Mouse (Mus musculus) stomach, postnatal 0 days (tissue): Measurements from ENCODE around the gene Crym. TPM values are rescaled to one million over a fixed set of nuclear protein-coding genes. Genes with fewer than 3 reads are reported as not detected.
A peak's percentile ranks its signal among the peaks of the same experiment; 100 is the strongest.

ENCODE experiments used
- ATAC-seq: fragments of 200-750 bp; cut with Nextera tagmentation; 2 replicates; pipeline ENCODE4 v1.8.0; 2017; ENCODE audit not compliant: low FRiP score, low TSS enrichment
- DNase-seq: peaks from one replicate; pipeline ENCODE4 v3.0.0-alpha.2; 2016; ENCODE audit warnings: low spot score
- H3K27ac ChIP-seq: fragments of 300-500 bp; sonication (generic); replicated peaks from 2 replicates; pipeline ENCODE4 v1.5.1; 2014; ENCODE audit warnings: mild to moderate bottlenecking, control low read depth
- H3K27me3 ChIP-seq: fragments of 300-500 bp; sonication (generic); 2 replicates; pipeline ENCODE4 v1.6.1; 2014; ENCODE audit warnings: low read length; ENCODE audit not compliant: control insufficient read depth, insufficient read depth
- H3K36me3 ChIP-seq: fragments of 300-500 bp; sonication (generic); 2 replicates; pipeline ENCODE4 v1.6.1; 2014; ENCODE audit warnings: low read length, mixed read lengths; ENCODE audit not compliant: control insufficient read depth, insufficient read depth
- H3K4me1 ChIP-seq: fragments of 300-500 bp; sonication (generic); replicated peaks from 2 replicates; pipeline ENCODE4 v1.6.1; 2014; ENCODE audit warnings: antibody characterized with exemption; ENCODE audit not compliant: control insufficient read depth, insufficient read depth
- H3K4me2 ChIP-seq: fragments of 300-500 bp; sonication (generic); replicated peaks from 2 replicates; pipeline ENCODE4 v1.6.1; 2014; ENCODE audit warnings: low read depth, mild to moderate bottlenecking, control low read depth, moderate library complexity
- H3K4me3 ChIP-seq: fragments of 300-500 bp; sonication (generic); 2 replicates; pipeline ENCODE4 v1.5.1; 2014; ENCODE audit warnings: low read depth, low read length, control low read depth
- H3K9ac ChIP-seq: fragments of 300-500 bp; sonication (generic); 2 replicates; pipeline ENCODE4 v1.6.1; 2014; ENCODE audit warnings: mild to moderate bottlenecking, low read length, control low read depth, mixed read lengths
- H3K9me3 ChIP-seq: fragments of 300-500 bp; sonication (generic); 2 replicates; pipeline ENCODE4 v1.6.1; 2016; ENCODE audit warnings: low read length; ENCODE audit not compliant: control insufficient read depth
- CTCF ChIP-seq: IDR thresholded peaks from 2 replicates; pipeline ENCODE4 v1.5.1; 2016; ENCODE audit warnings: antibody characterized with exemption, low read depth, mild to moderate bottlenecking, moderate library complexity
- EP300 ChIP-seq: optimal IDR thresholded peaks from 2 replicates; pipeline ENCODE3; 2016; ENCODE audit warnings: antibody characterized with exemption
- WGBS: fragments of 180-500 bp; shearing (Covaris S2); extraction: QIAGEN DNeasy Blood & Tissue Kit; methylation state at CpG from one replicate; pipeline ENCODE4 v1.1.7; 2014; 5-methylcytosine and 5-hydroxymethylcytosine counted together
- polyA plus RNA-seq: library from polyadenylated mRNA; unstranded; fragments of >200 nt; fragmentation: Nextera tagmentation; extraction: Ambion mirVana; gene quantifications from 2 replicates; pipeline ENCODE4 v1.2.1, GENCODE M21; 2015

The Crym gene
- polyA plus RNA-seq, 1 experiment from 2014 or later, result 5.0 TPM

DNA sequence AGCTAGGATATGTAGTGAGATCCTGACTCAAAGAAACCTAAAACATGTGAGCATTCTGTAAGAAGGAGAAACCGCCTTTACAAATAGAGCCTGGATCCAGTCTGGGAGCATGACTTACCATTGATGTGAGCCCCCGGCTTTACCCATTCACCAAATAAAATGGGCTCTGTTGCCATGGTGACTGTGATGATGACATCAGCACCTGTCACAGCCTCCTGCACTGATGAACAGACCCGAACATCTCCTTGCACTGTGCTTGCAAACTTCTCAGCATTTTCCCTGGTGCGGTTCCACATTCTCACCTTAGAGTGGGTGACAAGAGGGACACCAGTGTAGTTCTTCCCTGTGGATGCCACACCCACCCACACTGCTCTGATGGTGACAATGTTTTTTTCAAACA is 6.7 kb downstream of the Crym start:
- no peak for ATAC-seq
- TF ChIP-seq EP300, result no peak
- TF ChIP-seq CTCF, result no peak

DNA sequence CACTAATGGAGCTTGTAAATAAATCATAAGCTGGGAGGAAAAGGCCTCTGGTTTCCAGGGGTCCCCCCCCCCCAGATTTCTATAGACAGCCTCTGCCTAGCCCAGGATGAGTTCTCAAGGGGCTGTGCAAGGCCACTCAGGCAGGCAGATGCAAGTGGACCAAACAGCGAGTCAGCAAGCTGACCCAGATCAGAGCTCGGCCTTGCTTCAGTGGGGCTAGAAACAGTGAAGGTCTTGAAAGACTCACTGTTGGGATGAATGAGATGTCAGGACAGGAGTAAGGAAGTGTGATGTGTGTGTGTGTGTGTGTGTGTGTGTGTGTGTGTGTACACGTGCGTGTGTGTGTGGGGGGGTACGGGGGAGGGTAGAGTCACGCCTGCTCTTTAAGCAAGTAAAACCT is 9.1 kb downstream of the Crym start:
- WGBS, result 66% methylated on average over 6 of the region's 6 CpGs
- Histone ChIP-seq H3K4me3 (no peak overlapping the region), H3K4me2 (no peak overlapping the region), H3K36me3 (no peaks in the 10 kb centered on the region), H3K9me3 (no peaks in the 10 kb centered on the region), H3K4me1 (no peaks in the 10 kb centered on the region), H3K27me3 (no peaks in the 10 kb centered on the region), H3K9ac (no peak overlapping the region), H3K27ac (no peak overlapping the region)
- ATAC-seq (no peak), DNase-seq (no peak)
- TF ChIP-seq CTCF (no peak), EP300 (no peak)

More for the DNA sequence above, 6.7 kb downstream of the Crym start:
- no peaks in the 10 kb centered on the region for H3K4me1 ChIP-seq
- H3K4me2 ChIP-seq, result no peak overlapping the region
- H3K36me3 ChIP-seq, result no peaks in the 10 kb centered on the region
- 80% methylated on average over 4 of the region's 4 CpGs for WGBS
- no peak for DNase-seq
- H3K4me3 ChIP-seq, result no peak overlapping the region
- H3K27ac ChIP-seq, result no peak overlapping the region
- no peaks in the 10 kb centered on the region for H3K27me3 ChIP-seq
- no peaks in the 10 kb centered on the region for H3K9me3 ChIP-seq
- H3K9ac ChIP-seq, result no peak overlapping the region

- no peak overlapping the region for H3K9ac ChIP-seq
- DNase-seq (no peak), ATAC-seq (no peak)
- H3K4me3 ChIP-seq, result no peak overlapping the region
- H3K4me1 ChIP-seq, result no peaks in the 10 kb centered on the region
- no peaks in the 10 kb centered on the region for H3K9me3 ChIP-seq
- 49% methylated on average over 3 of the region's 3 CpGs for WGBS
- no peaks in the 10 kb centered on the region for H3K27me3 ChIP-seq
- no peak overlapping the region for H3K27ac ChIP-seq
- no peak for TF ChIP-seq CTCF
- no peak for TF ChIP-seq EP300
- H3K4me2 ChIP-seq, result no peak overlapping the region
- no peaks in the 10 kb centered on the region for H3K36me3 ChIP-seq
Observed at GRCm38 (mm10) chr7:120192207-120192606, 9.7 kb downstream of the Crym start.

GRCm38 (mm10) chr7:120190150-120190665 is 11.7 kb downstream of the Crym start:
- Histone ChIP-seq H3K4me1 (no peaks in the 10 kb centered on the region), H3K4me3 (no peak overlapping the region), H3K4me2 (no peak overlapping the region), H3K36me3 (no peaks in the 10 kb centered on the region), H3K9me3 (no peaks in the 10 kb centered on the region), H3K27ac (no peak overlapping the region), H3K9ac (no peak overlapping the region), H3K27me3 (no peaks in the 10 kb centered on the region)
- peak; percentile 27 for DNase-seq
- peak; percentile 43 for ATAC-seq
- WGBS, result 51% methylated on average over 8 of the region's 8 CpGs
- TF ChIP-seq CTCF (no peak), EP300 (no peak)

DNA sequence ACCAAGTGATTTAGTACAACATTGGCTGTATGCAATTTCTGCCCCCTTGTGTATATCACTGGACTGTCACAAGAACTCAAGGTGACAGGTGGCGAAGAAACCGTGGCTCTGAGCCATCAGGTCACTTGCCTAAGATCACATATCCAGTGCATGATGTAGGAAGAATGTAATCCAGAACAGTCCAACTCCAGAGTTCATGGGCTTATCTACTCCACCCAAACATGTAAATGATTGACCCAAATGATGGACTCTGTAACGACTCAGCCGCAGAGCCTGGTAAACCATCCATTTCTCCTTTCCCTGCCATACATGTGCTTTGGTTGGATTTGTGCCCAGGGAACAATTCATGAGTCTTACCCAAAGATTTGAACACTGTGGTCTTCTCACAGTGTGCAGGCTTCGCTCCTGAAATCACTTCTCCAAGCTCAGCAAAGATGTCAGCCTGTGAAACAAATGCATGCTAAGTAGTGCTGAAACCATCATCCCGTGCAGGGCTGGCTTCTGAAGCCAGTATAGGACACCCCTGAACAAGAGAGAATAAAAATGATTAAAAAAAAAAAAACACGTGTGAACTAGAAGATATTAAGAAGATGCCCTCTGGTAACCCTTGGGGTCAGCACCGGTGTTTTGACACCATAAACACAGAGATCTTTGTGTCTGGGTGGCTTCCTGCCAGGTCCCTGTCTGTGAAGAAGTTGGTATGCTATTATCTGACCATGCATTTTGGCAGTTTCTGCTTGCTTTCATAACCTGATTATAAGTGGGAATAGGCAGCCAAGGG is 12.4 kb downstream of the Crym start:
- no peak for TF ChIP-seq EP300
- no peak for TF ChIP-seq CTCF
- peak; percentile 22 for DNase-seq
- Histone ChIP-seq H3K4me2 (no peak overlapping the region), H3K27ac (no peak overlapping the region), H3K9ac (no peak overlapping the region), H3K36me3 (no peaks in the 10 kb centered on the region), H3K9me3 (no peaks in the 10 kb centered on the region), H3K27me3 (no peaks in the 10 kb centered on the region), H3K4me1 (no peaks in the 10 kb centered on the region), H3K4me3 (no peak overlapping the region)
- WGBS, result 48% methylated on average over 8 of the region's 8 CpGs
- peak; percentile 87 for ATAC-seq

- H3K27me3 ChIP-seq, result no peaks in the 10 kb centered on the region
- H3K36me3 ChIP-seq, result no peaks in the 10 kb centered on the region
- 83% methylated on average over 5 of the region's 5 CpGs for WGBS
- H3K9ac ChIP-seq, result no peak overlapping the region
- TF ChIP-seq CTCF, result no peak
- no peak for TF ChIP-seq EP300
- H3K9me3 ChIP-seq, result no peaks in the 10 kb centered on the region
- DNase-seq (no peak), ATAC-seq (no peak)
- H3K4me3 ChIP-seq, result no peak overlapping the region
- H3K27ac ChIP-seq, result no peak overlapping the region
- no peak overlapping the region for H3K4me2 ChIP-seq
- no peaks in the 10 kb centered on the region for H3K4me1 ChIP-seq
Observed at GRCm38 (mm10) chr7:120188946-120189345, 13.0 kb downstream of the Crym start.
